Mouse (Mus musculus) ovary, postnatal 36 days (tissue): ENCODE measurements at regions not wholly inside any gene's neighbourhood (a gene's known extent, or its start where the extent isn't known, plus 50 kb on each side); places are given as distances from the start of the nearest gene placed in this dataset.

Experiments used
- DNase-seq: peaks from one replicate; pipeline ENCODE4 v3.0.0; 2022; ENCODE audit warnings: low spot score, mixed read lengths

- DNase-seq = no peak
Observed at GRCm38 (mm10) chr12:14415543-14416181, 263.8 kb upstream of the Fam84a start.

GRCm38 (mm10) chr12:14411102-14411501 lies 259.2 kb upstream of the Fam84a start:
- no peak for DNase-seq

GRCm38 (mm10) chr12:14405796-14406195 lies 253.9 kb upstream of the Fam84a start:
- DNase-seq = no peak

GRCm38 (mm10) chr12:14376211-14376610 lies 224.4 kb upstream of the Fam84a start:
- no peak for DNase-seq

GRCm38 (mm10) chr12:14338244-14338799 lies 186.5 kb upstream of the Fam84a start:
- no peak for DNase-seq

- no peak for DNase-seq
Observed at GRCm38 (mm10) chr12:14337813-14338212, 186.0 kb upstream of the Fam84a start.

- DNase-seq = no peak
Observed at GRCm38 (mm10) chr12:14318693-14319092, 166.8 kb upstream of the Fam84a start.

GRCm38 (mm10) chr12:14316392-14316791 lies 164.5 kb upstream of the Fam84a start:
- no peak for DNase-seq

GRCm38 (mm10) chr12:14315780-14316179 lies 163.9 kb upstream of the Fam84a start:
- peak; percentile 18 for DNase-seq

- DNase-seq = no peak
Observed at GRCm38 (mm10) chr12:14302366-14302930, 150.6 kb upstream of the Fam84a start.

- DNase-seq = no peak
Observed at GRCm38 (mm10) chr12:14301676-14302365, 150.0 kb upstream of the Fam84a start.

GRCm38 (mm10) chr12:14292083-14292482 lies 140.2 kb upstream of the Fam84a start:
- DNase-seq = no peak

GRCm38 (mm10) chr12:14287657-14288056 lies 135.8 kb upstream of the Fam84a start:
- no peak for DNase-seq

- no peak for DNase-seq
Observed at GRCm38 (mm10) chr12:14286676-14287075, 134.8 kb upstream of the Fam84a start.

GRCm38 (mm10) chr12:14285870-14286535 lies 134.1 kb upstream of the Fam84a start:
- DNase-seq = peak; percentile 27

- DNase-seq = peak; percentile 4
Observed at GRCm38 (mm10) chr12:14283106-14283692, 131.3 kb upstream of the Fam84a start.

GRCm38 (mm10) chr12:14275265-14275664 lies 123.4 kb upstream of the Fam84a start:
- DNase-seq = no peak

GRCm38 (mm10) chr12:14274796-14275195 lies 122.9 kb upstream of the Fam84a start:
- no peak for DNase-seq

GRCm38 (mm10) chr12:14271216-14271615 lies 119.4 kb upstream of the Fam84a start:
- no peak for DNase-seq

- no peak for DNase-seq
Observed at GRCm38 (mm10) chr12:14261102-14261501, 109.2 kb upstream of the Fam84a start.

- DNase-seq = no peak
Observed at GRCm38 (mm10) chr12:14260288-14260687, 108.4 kb upstream of the Fam84a start.

GRCm38 (mm10) chr12:14253336-14253735 lies 101.5 kb upstream of the Fam84a start:
- no peak for DNase-seq
